Mouse (Mus musculus) retina, postnatal 7 days (tissue): ENCODE measurements at regions not wholly inside any gene's neighbourhood (a gene's known extent, or its start where the extent isn't known, plus 50 kb on each side); places are given as distances from the start of the nearest gene placed in this dataset.

ENCODE experiments used
- DNase-seq: peaks from one replicate; pipeline ENCODE4 v3.0.0-alpha.2; 2012; ENCODE audit warnings: low read depth, low spot score

GRCm38 (mm10) chr15:61411821-61412220 lies 489.0 kb upstream of the A1bg start:
- DNase-seq, result no peak

- DNase-seq, result no peak
Measured at GRCm38 (mm10) chr15:61410789-61411188, 488.0 kb upstream of the A1bg start.

- no peak for DNase-seq
Measured at GRCm38 (mm10) chr15:61408621-61409020, 485.8 kb upstream of the A1bg start.

GRCm38 (mm10) chr15:61400720-61401119 lies 477.9 kb upstream of the A1bg start:
- DNase-seq, result no peak

GRCm38 (mm10) chr15:61399971-61400370 lies 477.2 kb upstream of the A1bg start:
- no peak for DNase-seq

- no peak for DNase-seq
Measured at GRCm38 (mm10) chr15:61398829-61399228, 476.0 kb upstream of the A1bg start.

- no peak for DNase-seq
Measured at GRCm38 (mm10) chr15:61397061-61397460, 474.2 kb upstream of the A1bg start.

GRCm38 (mm10) chr15:61395296-61395826 lies 472.5 kb upstream of the A1bg start:
- DNase-seq, result no peak

- DNase-seq, result no peak
Measured at GRCm38 (mm10) chr15:61380666-61381065, 457.9 kb upstream of the A1bg start.

- DNase-seq, result no peak
Measured at GRCm38 (mm10) chr15:61366276-61366675, 443.5 kb upstream of the A1bg start.

- no peak for DNase-seq
Measured at GRCm38 (mm10) chr15:61365511-61365910, 442.7 kb upstream of the A1bg start.

- no peak for DNase-seq
Measured at GRCm38 (mm10) chr15:61364461-61364860, 441.6 kb upstream of the A1bg start.

- no peak for DNase-seq
Measured at GRCm38 (mm10) chr15:61361254-61361653, 438.4 kb upstream of the A1bg start.

GRCm38 (mm10) chr15:61355344-61355743 lies 432.5 kb upstream of the A1bg start:
- DNase-seq, result no peak

GRCm38 (mm10) chr15:61351729-61352342 lies 429.0 kb upstream of the A1bg start:
- DNase-seq, result no peak

- DNase-seq, result no peak
Measured at GRCm38 (mm10) chr15:61345101-61345500, 422.3 kb upstream of the A1bg start.

- DNase-seq, result no peak
Measured at GRCm38 (mm10) chr15:61342618-61343017, 419.8 kb upstream of the A1bg start.

GRCm38 (mm10) chr15:61327925-61328324 lies 405.1 kb upstream of the A1bg start:
- DNase-seq, result no peak

GRCm38 (mm10) chr15:61322243-61322642 lies 399.4 kb upstream of the A1bg start:
- no peak for DNase-seq

GRCm38 (mm10) chr15:61309452-61310165 lies 386.8 kb upstream of the A1bg start:
- DNase-seq, result no peak

GRCm38 (mm10) chr15:61308936-61309335 lies 386.1 kb upstream of the A1bg start:
- no peak for DNase-seq

GRCm38 (mm10) chr15:61304546-61304945 lies 381.7 kb upstream of the A1bg start:
- DNase-seq, result no peak

- no peak for DNase-seq
Measured at GRCm38 (mm10) chr15:61299796-61300195, 377.0 kb upstream of the A1bg start.
